ENCODE assay signal across 13 mouse cellular contexts in the genomic region with DNA sequence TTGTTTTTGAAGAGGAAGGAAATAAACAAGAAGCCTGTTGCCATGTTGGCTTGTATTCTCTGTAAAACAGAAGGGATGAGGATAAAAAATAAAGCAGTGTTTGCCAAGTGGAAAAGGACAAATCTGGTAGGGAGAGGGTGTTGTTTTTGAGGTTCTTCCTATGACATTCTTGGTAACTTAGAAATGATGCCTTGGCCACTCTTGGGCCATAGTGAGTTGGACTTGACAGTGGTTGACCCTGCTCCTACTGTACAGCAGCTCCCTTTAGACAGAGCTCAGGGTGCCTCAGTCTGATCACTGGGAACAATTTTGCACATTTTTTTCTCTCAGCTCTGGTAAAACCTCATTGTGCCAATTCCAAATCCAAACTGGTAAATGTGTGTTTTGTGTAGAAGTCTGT.
"Had no signal": no experiment of that assay in that cellular context is flagged by ENCODE, and none has a peak within 500 bp of the region (broad histone marks: within the 10 kb centered on the region; RNA-seq: fewer than 3 reads in every experiment).

No protein-coding gene starts in this region.

- H3K4me1 ChIP-seq: limb, embryonic 10.5 days; liver, embryonic 15.5 days; midbrain, embryonic 13.5 days; stomach, embryonic 15.5 days had no signal

- H3K4me3 ChIP-seq: left cerebral cortex, adult 2 months; limb, embryonic 10.5 days; liver, embryonic 15.5 days; midbrain, embryonic 13.5 days; stomach, embryonic 15.5 days had no signal

- ATAC-seq: lung, postnatal 0 days; midbrain, embryonic 13.5 days had no signal

- H3K9me3 ChIP-seq: limb, embryonic 10.5 days; liver, embryonic 15.5 days; midbrain, embryonic 13.5 days; stomach, embryonic 15.5 days had no signal

- DNase-seq: kidney, adult 18-20 months; kidney, postnatal 14 days; lung, adult 2 months; lung, postnatal 36 days; right cerebral cortex, postnatal 14 days; thymus, postnatal 36 days had no signal

- H3K4me2 ChIP-seq: liver, embryonic 11.5 days; liver, embryonic 15.5 days; midbrain, embryonic 13.5 days; stomach, embryonic 15.5 days had no signal

- H3K27me3 ChIP-seq: liver, embryonic 15.5 days; midbrain, embryonic 13.5 days; stomach, embryonic 15.5 days had no signal

- H3K27ac ChIP-seq: left cerebral cortex, adult 2 months; limb, embryonic 10.5 days; liver, embryonic 15.5 days; midbrain, embryonic 13.5 days; stomach, embryonic 15.5 days had no signal

- H3K36me3 ChIP-seq: limb, embryonic 10.5 days; liver, embryonic 15.5 days; midbrain, embryonic 13.5 days; stomach, embryonic 15.5 days had no signal

- H3K9ac ChIP-seq: liver, embryonic 15.5 days; midbrain, embryonic 13.5 days; stomach, embryonic 15.5 days had no signal
